Mouse (Mus musculus): ENCODE measurements at regions not wholly inside any gene's neighbourhood (a gene's known extent, or its start where the extent isn't known, plus 50 kb on each side); places are given as distances from the start of the nearest gene placed in this dataset.

- intact Hi-C loops (cut with DNase I) = no loop called here
- peak; percentile 22 to 25 for DNase-seq
Measured at GRCm38 (mm10) chrX:23556271-23556670, 136.6 kb upstream of the Wdr44 start.

GRCm38 (mm10) chrX:23565581-23565980, 127.3 kb upstream of the Wdr44 start:
- intact Hi-C loops (cut with DNase I) = no loop called here
- peak; percentile 8 to 9 for DNase-seq

All from heart, postnatal 36 days (tissue).